Mouse (Mus musculus) E14TG2a.4 (cell line): Measurements from ENCODE around the gene Adssl1.
A peak's percentile ranks its signal among the peaks of the same experiment; 100 is the strongest.

Experiments
- H3K27me3 ChIP-seq: 2 replicates; pipeline ENCODE4 v1.6.1; 2014; ENCODE audit warnings: low read length, control low read depth; ENCODE audit not compliant: insufficient read depth
- H3K36me3 ChIP-seq: 2 replicates; pipeline ENCODE4 v1.6.1; 2014; ENCODE audit warnings: low read length, control low read depth; ENCODE audit not compliant: insufficient read depth
- H3K4me1 ChIP-seq: replicated peaks from 2 replicates; pipeline ENCODE4 v1.6.1; 2014; ENCODE audit warnings: low read depth, low read length, control low read depth
- H3K4me3 ChIP-seq: replicated peaks from 2 replicates; pipeline ENCODE4 v1.5.1; 2014; ENCODE audit warnings: mild to moderate bottlenecking, low read length
- H3K9me3 ChIP-seq: 2 replicates; pipeline ENCODE4 v1.6.1; 2014; ENCODE audit warnings: low read length, control low read depth
- CTCF ChIP-seq: conservative IDR thresholded peaks from 2 replicates; pipeline ENCODE4 v1.5.1; 2014; ENCODE audit warnings: low read length
- NANOG ChIP-seq: IDR thresholded peaks from 2 replicates; pipeline ENCODE4 v1.6.1; 2014; ENCODE audit warnings: borderline replicate concordance, low read length, mixed read lengths
- POU5F1 ChIP-seq: IDR thresholded peaks from 2 replicates; pipeline ENCODE4 v1.6.1; 2014; ENCODE audit warnings: low read length, borderline replicate concordance

Gene Adssl1

DNA sequence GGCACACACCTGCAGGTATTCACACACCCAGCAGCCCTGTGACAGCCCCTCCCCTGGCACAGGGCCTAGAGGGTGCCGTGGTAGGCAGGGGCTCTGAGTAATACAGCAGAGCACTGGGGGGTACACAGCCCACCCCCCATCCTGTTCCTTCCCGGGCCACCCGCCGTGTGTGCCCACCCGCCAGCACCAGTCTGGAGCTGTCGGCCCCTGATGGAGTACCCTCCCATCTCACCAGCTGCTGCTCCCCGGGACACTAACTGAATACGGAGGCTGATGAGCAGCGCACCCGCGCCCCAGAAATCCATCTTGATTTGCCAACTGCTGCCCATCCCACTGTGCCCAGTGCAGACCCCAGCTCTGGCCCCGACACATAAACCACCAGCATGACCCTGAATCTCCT is 43.9 kb downstream of the Adssl1 start:
- H3K4me3 ChIP-seq, result no peak overlapping the region
- TF ChIP-seq POU5F1 (no peak), CTCF (no peak), NANOG (no peak)
- peaks cover 46% of the 10 kb centered on the region for H3K4me1 ChIP-seq
- no peaks in the 10 kb centered on the region for H3K27me3 ChIP-seq
- 0 out of 2 replicates have a peak, but pooled peaks cover 4% of the 10 kb centered on the region for H3K9me3 ChIP-seq
- peaks cover 74% of the 10 kb centered on the region for H3K36me3 ChIP-seq

GRCm38 (mm10) chr12:112664124-112664523 is 44.3 kb downstream of the Adssl1 start:
- H3K36me3 ChIP-seq, result peaks cover 74% of the 10 kb centered on the region
- 0 out of 2 replicates have a peak, but pooled peaks cover 4% of the 10 kb centered on the region for H3K9me3 ChIP-seq
- H3K4me1 ChIP-seq, result peaks cover 43% of the 10 kb centered on the region
- H3K4me3 ChIP-seq, result no peak overlapping the region
- TF ChIP-seq CTCF, result no peak
- no peaks in the 10 kb centered on the region for H3K27me3 ChIP-seq

DNA sequence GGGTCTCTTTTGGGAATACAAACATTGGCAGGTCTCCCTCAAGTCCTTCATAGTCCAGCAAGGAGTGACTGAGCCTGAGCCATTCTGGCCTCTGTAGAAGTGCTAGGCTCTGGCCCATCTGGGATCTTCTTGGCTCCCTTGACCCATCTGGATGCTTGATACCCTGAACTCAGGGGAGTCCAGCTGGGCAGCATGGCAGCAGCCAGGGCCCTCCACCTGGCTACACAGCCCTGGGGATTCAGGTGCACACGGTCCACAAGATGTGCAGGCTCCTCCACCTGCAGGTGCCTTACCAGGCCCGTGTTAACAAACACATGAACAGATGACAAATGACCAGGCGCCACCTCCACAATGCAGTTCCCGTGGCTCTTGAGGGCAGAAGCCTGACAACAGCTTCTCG is 44.8 kb downstream of the Adssl1 start:
- H3K4me1 ChIP-seq, result peaks cover 43% of the 10 kb centered on the region
- no peaks in the 10 kb centered on the region for H3K27me3 ChIP-seq
- H3K4me3 ChIP-seq, result no peak overlapping the region
- peaks cover 74% of the 10 kb centered on the region for H3K36me3 ChIP-seq
- TF ChIP-seq CTCF, result no peak
- TF ChIP-seq POU5F1, result no peak
- no peak for TF ChIP-seq NANOG
- H3K9me3 ChIP-seq, result 0 out of 2 replicates have a peak, but pooled peaks cover 4% of the 10 kb centered on the region

GRCm38 (mm10) chr12:112665445-112665844 is 45.6 kb downstream of the Adssl1 start:
- peaks cover 74% of the 10 kb centered on the region for H3K36me3 ChIP-seq
- H3K4me1 ChIP-seq, result peaks cover 44% of the 10 kb centered on the region
- H3K4me3 ChIP-seq, result no peak overlapping the region
- TF ChIP-seq POU5F1 (no peak), CTCF (no peak), NANOG (no peak)
- H3K9me3 ChIP-seq, result 0 out of 2 replicates have a peak, but pooled peaks cover 4% of the 10 kb centered on the region
- H3K27me3 ChIP-seq, result no peaks in the 10 kb centered on the region

- Histone ChIP-seq H3K4me1 (peaks cover 44% of the 10 kb centered on the region), H3K4me3 (no peak overlapping the region), H3K9me3 (0 out of 2 replicates have a peak, but pooled peaks cover 4% of the 10 kb centered on the region), H3K36me3 (peaks cover 74% of the 10 kb centered on the region), H3K27me3 (no peaks in the 10 kb centered on the region)
- no peak for TF ChIP-seq NANOG
- TF ChIP-seq POU5F1, result no peak
- TF ChIP-seq CTCF, result no peak
These were observed 46.2 kb downstream of the Adssl1 start for GRCm38 (mm10) chr12:112665881-112666544.

DNA sequence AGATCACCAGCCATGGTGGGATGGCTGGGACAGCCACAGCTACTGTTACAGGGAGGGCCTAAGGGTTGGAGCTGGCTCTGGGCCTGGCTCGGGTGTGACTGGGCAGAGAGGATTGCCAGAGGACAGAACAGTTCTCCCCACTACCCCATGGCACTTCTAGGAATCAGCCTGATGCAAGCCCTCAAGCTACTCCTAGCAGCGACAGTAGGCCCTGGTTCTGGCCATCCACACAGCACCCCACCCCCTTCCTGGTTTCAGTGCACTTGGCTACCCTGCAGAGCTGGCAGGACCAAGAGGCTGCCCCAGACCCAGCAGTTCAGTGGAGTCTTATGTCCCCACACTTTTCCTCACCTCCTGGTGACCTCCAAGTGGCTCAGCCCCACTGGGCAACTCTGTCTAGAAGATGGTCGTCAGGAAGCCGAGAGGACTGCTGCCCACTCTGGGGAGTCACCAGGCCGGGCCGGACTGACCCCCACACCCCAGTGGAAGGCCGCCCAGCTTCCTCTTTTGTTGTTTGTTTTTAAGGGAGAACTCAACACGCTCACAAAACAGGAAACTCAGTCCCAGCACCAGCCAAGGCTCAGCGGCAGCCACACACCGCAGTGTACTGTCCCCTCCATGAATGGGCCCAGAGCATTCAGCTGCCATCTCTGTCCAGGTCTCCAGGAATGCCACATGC is 47.9 kb downstream of the Adssl1 start:
- no peak for TF ChIP-seq CTCF
- TF ChIP-seq POU5F1, result no peak
- TF ChIP-seq NANOG, result no peak
- no peaks in the 10 kb centered on the region for H3K27me3 ChIP-seq
- peaks cover 45% of the 10 kb centered on the region for H3K4me1 ChIP-seq
- no peak overlapping the region for H3K4me3 ChIP-seq
- peaks cover 63% of the 10 kb centered on the region for H3K36me3 ChIP-seq
- 0 out of 2 replicates have a peak, but pooled peaks cover 4% of the 10 kb centered on the region for H3K9me3 ChIP-seq

- Histone ChIP-seq H3K4me3 (peak overlapping the region; percentile 37; the same call in 1 of the 2 replicates), H3K9me3 (0 out of 2 replicates have a peak, but pooled peaks cover 4% of the 10 kb centered on the region), H3K27me3 (peaks cover 12% of the 10 kb centered on the region), H3K36me3 (peaks cover 50% of the 10 kb centered on the region), H3K4me1 (peaks cover 52% of the 10 kb centered on the region)
- TF ChIP-seq NANOG (no peak), POU5F1 (no peak), CTCF (no peak)
These were observed 51.0 kb downstream of the Adssl1 start for GRCm38 (mm10) chr12:112670718-112671393.

- peaks cover 23% of the 10 kb centered on the region for H3K27me3 ChIP-seq
- peak overlapping the region; percentile 37; the same call in 1 of the 2 replicates for H3K4me3 ChIP-seq
- H3K4me1 ChIP-seq, result peaks cover 53% of the 10 kb centered on the region
- TF ChIP-seq POU5F1 (no peak), CTCF (peak; percentile 48)
- peaks cover 42% of the 10 kb centered on the region for H3K36me3 ChIP-seq
- H3K9me3 ChIP-seq, result 0 out of 2 replicates have a peak, but pooled peaks cover 4% of the 10 kb centered on the region
These were observed 52.0 kb downstream of the Adssl1 start for GRCm38 (mm10) chr12:112671891-112672290.
